Mouse (Mus musculus): ENCODE results near the gene Sdhd. TPM values are rescaled to one million over a fixed set of nuclear protein-coding genes. Genes with fewer than 3 reads are reported as not detected.
"Not testable (repeated sequence)": the region's sequence is repeated elsewhere in the genome, so short reads cannot be mapped to it uniquely, and the experiment has no call there.

Sdhd gene
- total RNA-seq (2021) = 100 to 1,000 TPM; 709 to 741 TPM

DNA sequence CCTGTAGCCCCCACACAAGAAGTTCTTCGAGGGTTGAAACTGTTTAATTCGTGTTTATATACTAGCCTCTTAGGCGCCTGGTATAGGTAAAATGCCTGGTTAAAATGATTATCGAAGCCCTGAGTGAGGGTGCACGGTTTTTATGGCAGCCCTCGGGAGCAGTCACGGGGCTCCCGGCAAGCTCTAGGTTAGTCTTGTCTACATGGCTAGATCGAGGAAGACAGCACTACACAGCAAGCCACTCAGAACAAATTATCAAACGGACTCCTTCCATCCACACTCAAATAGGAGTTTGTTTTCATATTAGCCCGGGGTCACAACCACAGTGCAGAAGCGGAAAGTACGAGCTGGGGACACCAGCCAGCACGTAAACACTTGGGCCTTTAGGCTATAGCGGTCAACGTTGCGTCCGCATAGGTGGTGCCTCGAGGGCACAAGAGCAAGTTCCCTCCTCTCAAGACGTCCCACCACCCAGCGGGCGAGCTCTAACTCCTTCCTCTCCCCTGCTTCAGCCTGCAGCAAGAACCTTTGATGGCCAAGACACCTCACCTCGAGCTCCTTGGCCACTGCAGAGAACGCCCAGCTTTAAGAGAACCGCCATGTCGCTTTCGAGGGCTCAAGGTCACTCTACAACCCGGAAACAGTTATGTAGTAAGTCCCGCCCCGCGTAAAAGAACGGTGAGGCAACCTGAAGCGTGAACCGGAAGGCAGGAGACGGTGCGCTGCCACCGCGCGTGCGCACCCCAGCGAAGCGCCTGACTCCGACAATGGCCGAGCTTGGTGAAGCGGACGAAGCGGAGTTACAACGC is at the start of gene Sdhd, which contains the start of gene Timm8b:
Gene Sdhd (minus strand): TSS at position 624 of the 809 bp plus-strand sequence.
Gene Timm8b (plus strand): TSS at position 722 of the 809 bp plus-strand sequence.
- intact Hi-C loops (cut with DNase I) = no loop called here
- peak; percentile 90 for DNase-seq (ENCODE audit: low spot score)

GRCm38 (mm10) chr9:50650503-50650902 is 46.9 kb upstream of the Sdhd start:
- no peak for DNase-seq (ENCODE audit: low spot score)
- intact Hi-C loops (cut with DNase I) = no loop called here

DNA sequence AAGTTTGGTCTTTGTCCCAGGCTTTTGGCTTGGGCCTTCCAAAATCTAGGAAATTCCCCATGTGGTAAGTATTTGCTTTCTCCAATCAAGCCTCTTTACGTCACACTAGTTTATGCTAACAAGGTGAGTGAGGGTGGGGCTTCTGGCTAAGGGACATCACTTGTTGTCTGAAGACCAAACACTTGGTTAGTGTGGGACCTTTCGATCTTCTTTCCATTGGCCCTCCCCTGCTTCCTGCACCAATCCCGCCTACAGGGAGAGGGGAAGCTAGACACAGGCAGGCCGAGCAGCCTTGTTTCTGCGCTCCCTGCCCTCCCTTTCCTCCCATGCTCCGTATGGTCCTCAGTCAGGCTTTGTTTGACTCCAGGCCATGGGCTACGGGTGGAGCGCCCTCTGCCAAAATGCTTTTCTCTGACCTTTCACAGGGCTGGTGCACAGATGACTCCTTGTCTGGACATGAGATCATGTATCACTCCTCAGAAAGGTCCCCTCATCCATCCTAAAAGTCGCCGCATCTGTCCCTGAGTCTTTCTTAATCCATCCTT is 43.3 kb upstream of the Sdhd start:
- intact Hi-C loops (cut with DNase I) = no loop called here

DNA sequence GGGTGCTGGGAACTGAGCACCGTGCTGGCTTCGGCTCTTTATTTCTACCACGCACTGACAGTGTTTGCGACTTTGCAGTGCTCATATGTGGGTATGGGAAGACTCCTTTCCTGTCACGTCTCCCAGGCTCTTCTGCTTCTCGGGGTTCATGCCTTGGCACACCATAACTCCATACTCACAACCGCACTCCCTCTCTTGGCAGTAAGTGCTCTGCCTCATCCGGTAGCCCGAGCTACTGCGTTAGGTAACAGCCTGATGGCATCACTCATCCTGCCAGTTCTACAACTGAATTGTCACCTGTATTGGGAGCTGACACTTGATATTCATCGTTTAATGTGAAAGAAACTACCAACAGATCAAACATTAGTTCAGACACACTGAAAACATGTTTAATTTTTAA is 30.7 kb upstream of the Sdhd start:
- DNase-seq (ENCODE audit: low spot score) = no peak
- intact Hi-C loops (cut with DNase I) = no loop called here

More for the DNA sequence above, 43.3 kb upstream of the Sdhd start:
- no peak for DNase-seq (ENCODE audit: low spot score)

DNA sequence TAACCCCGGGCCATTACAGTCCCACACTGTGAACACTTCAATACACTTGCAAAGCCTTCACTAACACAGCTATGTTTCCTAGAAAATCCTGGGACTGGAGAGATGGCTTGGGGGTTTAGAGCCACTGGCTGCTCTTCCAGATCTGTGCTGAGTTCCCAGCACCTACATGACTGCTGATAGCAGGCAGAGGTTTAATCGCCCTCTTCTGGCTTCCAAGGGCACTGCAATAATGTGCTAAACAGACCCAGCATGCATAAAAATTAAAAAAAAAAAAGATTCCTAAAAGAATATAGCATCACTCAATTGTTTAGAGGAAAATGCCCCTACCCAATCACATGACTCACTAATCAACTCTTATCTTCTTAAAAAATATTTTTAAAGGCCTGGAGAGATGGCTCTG is 29.4 kb upstream of the Sdhd start:
- intact Hi-C loops (cut with DNase I) = no loop called here
- DNase-seq (ENCODE audit: low spot score) = no peak

DNA sequence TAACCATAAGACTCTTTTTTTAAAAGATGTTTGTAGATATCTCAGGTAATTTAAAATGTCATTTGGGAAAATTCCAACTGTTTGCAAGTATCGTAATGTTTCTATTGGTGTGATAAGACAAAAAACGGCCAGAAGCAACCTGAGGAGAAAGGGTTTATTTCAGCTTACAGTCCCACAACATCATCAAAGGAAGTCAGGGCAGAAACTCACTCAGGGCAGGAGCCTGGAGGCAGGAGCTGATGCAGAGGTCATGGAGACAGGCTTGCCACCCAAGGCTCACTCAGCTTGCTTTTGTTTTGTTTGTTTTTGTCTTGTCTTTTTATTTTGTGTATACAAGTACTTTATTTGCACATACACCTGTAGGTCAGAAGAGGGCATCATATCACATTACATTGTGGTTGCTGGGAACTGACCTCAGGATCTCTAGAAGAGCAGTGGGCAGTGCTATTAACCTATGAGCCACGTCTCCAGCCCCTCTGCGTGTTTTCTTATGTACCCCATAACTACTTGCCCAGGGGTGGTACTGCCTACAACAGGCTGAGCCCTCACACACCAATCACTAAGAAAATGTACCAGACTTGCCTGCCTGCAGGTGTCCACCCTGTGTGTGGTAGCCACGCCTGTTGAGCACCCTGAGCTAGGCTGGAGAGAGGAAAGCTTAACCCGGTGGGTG is 28.5 kb upstream of the Sdhd start:
- intact Hi-C loops (cut with DNase I) = no loop called here
- DNase-seq (ENCODE audit: low spot score) = no peak

DNA sequence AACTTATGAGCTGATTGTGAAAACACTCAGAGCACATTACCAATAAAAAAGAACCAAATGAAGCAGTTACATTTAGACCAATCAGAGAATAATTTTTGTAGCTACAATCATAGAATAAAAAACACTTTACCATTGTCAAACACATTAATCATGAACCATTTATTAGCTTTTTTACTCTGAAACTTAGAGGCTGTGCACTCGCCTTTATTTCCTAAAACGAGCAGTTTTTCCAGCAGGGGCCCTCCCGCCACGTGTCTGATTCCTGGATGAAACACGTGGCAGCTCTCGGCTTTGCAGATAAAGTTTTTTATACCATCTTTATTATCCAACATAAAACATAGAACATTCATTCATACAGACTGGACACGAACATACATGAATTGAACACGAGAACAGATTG is 27.3 kb upstream of the Sdhd start:
- intact Hi-C loops (cut with DNase I); DNase-seq (ENCODE audit: low spot score): not testable (repeated sequence)

- no peak for DNase-seq (ENCODE audit: low spot score)
- intact Hi-C loops (cut with DNase I) = no loop called here
Observed at GRCm38 (mm10) chr9:50617794-50618330, 14.2 kb upstream of the Sdhd start.

GRCm38 (mm10) chr9:50616766-50617603 is 13.4 kb upstream of the Sdhd start, which contains the start of the genes Pih1d2 and Nkapd1:
Gene Pih1d2, plus strand, starts transcription at chr9:50617321.
Gene Nkapd1, minus strand, starts transcription at chr9:50617464.
- DNase-seq (ENCODE audit: low spot score) = peak; percentile 77
- intact Hi-C loops (cut with DNase I) = no loop called here

DNA sequence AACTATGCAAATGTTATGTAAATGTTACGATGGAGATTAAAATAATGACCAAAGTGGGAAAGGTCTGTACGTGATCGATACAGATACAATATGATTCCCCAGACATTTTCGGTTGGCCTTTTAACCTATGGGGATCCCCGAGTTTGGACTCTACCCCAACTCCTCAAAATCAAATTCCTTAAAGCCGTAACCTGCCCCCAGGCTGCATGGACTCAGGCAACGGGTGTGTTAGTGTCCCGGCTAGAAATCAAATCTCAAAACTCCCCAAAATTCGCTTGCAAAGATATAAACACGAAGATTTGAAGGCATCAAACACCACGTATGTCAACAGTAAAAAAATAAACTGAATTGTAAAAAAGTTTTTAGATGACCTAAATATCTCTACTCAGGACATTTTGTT is 12.5 kb upstream of the Sdhd start:
- intact Hi-C loops (cut with DNase I) = no loop called here

GRCm38 (mm10) chr9:50612115-50612514 is 8.5 kb upstream of the Sdhd start:
- intact Hi-C loops (cut with DNase I) = no loop called here
- no peak for DNase-seq (ENCODE audit: low spot score)

More for the DNA sequence above, 12.5 kb upstream of the Sdhd start:
- no peak for DNase-seq (ENCODE audit: low spot score)

GRCm38 (mm10) chr9:50604338-50604737 is 726 bp upstream of the Sdhd start:
- no peak for DNase-seq (ENCODE audit: low spot score)
- intact Hi-C loops (cut with DNase I) = no loop called here

- no peak for DNase-seq (ENCODE audit: low spot score)
- intact Hi-C loops (cut with DNase I) = no loop called here
Observed at GRCm38 (mm10) chr9:50603998-50604324, 349 bp upstream of the Sdhd start.

GRCm38 (mm10) chr9:50602055-50602845 is 1.4 kb downstream of the Sdhd start:
- intact Hi-C loops (cut with DNase I) = no loop called here
- DNase-seq (ENCODE audit: low spot score) = no peak

DNA sequence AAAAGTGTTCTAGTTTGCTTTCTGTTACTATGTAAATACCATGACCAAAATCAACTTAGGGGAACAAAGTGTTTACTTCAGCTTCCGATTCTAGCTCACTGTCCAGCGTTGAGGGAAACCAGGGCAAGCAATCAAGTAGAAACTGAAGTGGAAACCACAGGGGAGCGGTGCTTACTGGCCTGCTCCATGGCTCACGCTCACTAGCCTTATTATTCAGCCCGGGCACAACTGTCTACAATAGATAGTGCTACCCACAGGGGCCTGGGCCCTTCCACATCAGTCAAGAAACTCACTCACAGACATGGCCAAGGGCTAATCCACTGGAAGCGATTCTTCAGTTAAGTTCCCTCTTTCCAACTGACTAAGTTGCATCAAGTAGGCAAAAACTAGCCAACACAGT is 2.1 kb downstream of the Sdhd start:
- intact Hi-C loops (cut with DNase I) = no loop called here
- DNase-seq (ENCODE audit: low spot score) = no peak

DNA sequence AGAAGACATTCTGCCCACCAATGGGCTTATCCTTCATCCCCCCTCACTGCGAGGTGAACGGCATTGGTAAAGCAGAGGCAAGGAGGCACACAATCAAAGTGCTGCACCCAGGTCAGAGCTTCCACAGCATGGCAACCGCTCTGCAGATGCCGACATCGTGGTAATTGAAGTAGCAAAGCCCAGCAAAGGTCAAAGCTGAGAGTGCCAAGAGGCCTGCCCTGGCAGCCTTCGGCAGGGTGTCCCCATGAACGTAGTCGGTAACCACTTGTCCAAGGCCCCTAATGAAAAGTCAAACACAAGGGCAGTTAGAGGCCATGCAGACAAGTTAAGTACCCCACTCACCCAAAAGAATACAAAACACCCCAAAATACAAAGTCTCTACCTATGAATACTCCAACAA is 6.6 kb downstream of the Sdhd start:
- intact Hi-C loops (cut with DNase I) = loop anchor here (5.0 kb wide), 1 partner anchor 70 kb away; the partner anchor contains the start of gene Pts
- DNase-seq (ENCODE audit: low spot score) = no peak

GRCm38 (mm10) chr9:50594794-50595417 is 8.7 kb downstream of the Sdhd start:
- intact Hi-C loops (cut with DNase I) = loop anchor here (5.0 kb wide), 1 partner anchor 68 kb away; the partner anchor contains the start of gene Pts
- no peak for DNase-seq (ENCODE audit: low spot score)

DNA sequence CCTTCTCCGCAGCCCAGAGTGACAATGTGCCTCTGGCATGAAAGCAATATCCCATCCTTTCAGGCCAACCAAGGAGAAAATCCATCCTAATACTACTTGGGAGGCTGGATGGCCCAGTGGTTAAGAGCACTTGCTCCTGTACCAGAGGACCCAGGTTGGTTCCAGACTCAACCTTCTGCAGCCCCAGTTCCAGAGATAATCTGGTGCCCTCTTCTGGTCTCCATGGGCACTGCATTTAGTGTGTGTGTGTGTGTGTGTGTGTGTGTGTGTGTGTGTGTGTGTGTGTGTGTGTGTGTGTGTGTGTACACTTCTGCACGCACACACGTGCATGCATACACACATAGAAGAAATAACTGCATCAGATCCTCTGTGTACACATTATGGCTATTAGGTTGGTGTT is 10.1 kb downstream of the Sdhd start:
- no peak for DNase-seq (ENCODE audit: low spot score)
- intact Hi-C loops (cut with DNase I) = no loop called here

- intact Hi-C loops (cut with DNase I) = no loop called here
Observed at GRCm38 (mm10) chr9:50592955-50593354, 10.7 kb downstream of the Sdhd start.

More at GRCm38 (mm10) chr9:50592955-50593354, 10.7 kb downstream of the Sdhd start:
- DNase-seq (ENCODE audit: low spot score) = no peak
